Mouse (Mus musculus): ENCODE measurements around the gene Rubcnl.

- TF ChIP-seq CTCF (IDR thresholded peaks at IDR 0.05; ENCODE audit: low read depth, low read length) (no peak), GATA1 (IDR thresholded peaks at IDR 0.05; ENCODE audit: borderline replicate concordance, low read length) (no peak), TAL1 (conservative IDR thresholded peaks at IDR 0.05; ENCODE audit: low read depth, low read length) (no peak), POLR2AphosphoS5 (IDR thresholded peaks at IDR 0.05; ENCODE audit: insufficient replicate concordance, low read depth, low read length) (no peak), GATA2 (IDR thresholded peaks at IDR 0.05; ENCODE audit: borderline replicate concordance, low read depth, low read length) (no peak)
These were observed 25.9 kb upstream of the Rubcnl start for GRCm38 (mm10) chr14:74989909-74990308.
